Mouse (Mus musculus) stomach, embryonic 16.5 days (tissue): ENCODE measurements around the gene Rps24. TPM values are rescaled to one million over a fixed set of nuclear protein-coding genes. Genes with fewer than 3 reads are reported as not detected.

Source experiments
- ATAC-seq: fragments of 200-750 bp; cut with Nextera tagmentation; 2 replicates; pipeline ENCODE4 v1.8.0; 2017; ENCODE audit warnings: moderate number of reproducible peaks, moderate TSS enrichment; ENCODE audit not compliant: insufficient read depth, low FRiP score
- H3K27ac ChIP-seq: fragments of 300-500 bp; sonication (generic); 2 replicates; pipeline ENCODE4 v1.5.1; 2014; ENCODE audit warnings: low read length
- H3K27me3 ChIP-seq: fragments of 300-500 bp; sonication (generic); 2 replicates; pipeline ENCODE4 v1.6.1; 2014; ENCODE audit warnings: low read length, control low read depth, mixed read lengths; ENCODE audit not compliant: control insufficient read depth, insufficient read depth
- H3K36me3 ChIP-seq: fragments of 300-500 bp; sonication (generic); 2 replicates; pipeline ENCODE4 v1.6.1; 2014; ENCODE audit warnings: low read length; ENCODE audit not compliant: control insufficient read depth, insufficient read depth
- H3K4me1 ChIP-seq: fragments of 300-500 bp; sonication (generic); 2 replicates; pipeline ENCODE4 v1.6.1; 2014; ENCODE audit warnings: low read length, control low read depth, mixed read lengths; ENCODE audit not compliant: control insufficient read depth, insufficient read depth
- H3K4me2 ChIP-seq: fragments of 300-500 bp; sonication (generic); 2 replicates; pipeline ENCODE4 v1.6.1; 2014; ENCODE audit warnings: low read depth, low read length, mixed read lengths
- H3K4me3 ChIP-seq: fragments of 300-500 bp; sonication (generic); replicated peaks from 2 replicates; pipeline ENCODE4 v1.5.1; 2014; ENCODE audit warnings: mild to moderate bottlenecking, low read length
- H3K9ac ChIP-seq: fragments of 300-500 bp; sonication (generic); 2 replicates; pipeline ENCODE4 v1.6.1; 2014; ENCODE audit warnings: low read length
- H3K9me3 ChIP-seq: fragments of 300-500 bp; sonication (generic); replicated peaks from 2 replicates; pipeline ENCODE4 v1.6.1; 2016; ENCODE audit warnings: low read length, control low read depth; ENCODE audit not compliant: control insufficient read depth
- WGBS: fragments of 180-500 bp; shearing (Covaris S2); extraction: QIAGEN DNeasy Blood & Tissue Kit; methylation state at CpG from one replicate; pipeline ENCODE4 v1.1.7; 2014; 5-methylcytosine and 5-hydroxymethylcytosine counted together
- polyA plus RNA-seq: library from polyadenylated mRNA; unstranded; fragments of >200 nt; fragmentation: Nextera tagmentation; extraction: Ambion mirVana; gene quantifications from 2 replicates; pipeline ENCODE4 v1.2.1, GENCODE M21; 2015

Rps24 gene
- polyA plus RNA-seq, 1 experiment from 2014 or later = 860 TPM

- Histone ChIP-seq H3K9me3 (no peaks in the 10 kb centered on the region), H3K27ac (no peak overlapping the region), H3K27me3 (no peaks in the 10 kb centered on the region), H3K36me3 (peaks cover 19% of the 10 kb centered on the region), H3K4me2 (peak overlapping the region; percentile 28; the same call in 1 of the 2 replicates), H3K9ac (no peak overlapping the region), H3K4me1 (peaks cover 29% of the 10 kb centered on the region; the same call in 1 of the 2 replicates), H3K4me3 (no peak overlapping the region)
- 82% methylated on average over 9 of the region's 9 CpGs for WGBS
- ATAC-seq = no peak
These were observed 6.3 kb downstream of the Rps24 start for GRCm38 (mm10) chr14:24493256-24493655.

GRCm38 (mm10) chr14:24496507-24496906, 9.6 kb downstream of the Rps24 start:
- Histone ChIP-seq H3K9me3 (no peaks in the 10 kb centered on the region), H3K4me3 (no peak overlapping the region), H3K4me2 (no peak overlapping the region), H3K27ac (no peak overlapping the region), H3K27me3 (no peaks in the 10 kb centered on the region), H3K36me3 (peaks cover 23% of the 10 kb centered on the region), H3K4me1 (peaks cover 35% of the 10 kb centered on the region), H3K9ac (no peak overlapping the region)
- no peak for ATAC-seq
- WGBS = 90% methylated on average over 1 of the region's 1 CpGs

- no peaks in the 10 kb centered on the region for H3K27me3 ChIP-seq
- WGBS = 80% methylated on average over 1 of the region's 1 CpGs
- H3K9me3 ChIP-seq = no peaks in the 10 kb centered on the region
- no peak overlapping the region for H3K27ac ChIP-seq
- ATAC-seq = no peak
- no peak overlapping the region for H3K4me2 ChIP-seq
- H3K36me3 ChIP-seq = peaks cover 23% of the 10 kb centered on the region
- H3K9ac ChIP-seq = no peak overlapping the region
- peaks cover 28% of the 10 kb centered on the region for H3K4me1 ChIP-seq
- no peak overlapping the region for H3K4me3 ChIP-seq
These were observed 10.5 kb downstream of the Rps24 start for GRCm38 (mm10) chr14:24497443-24497842.

- H3K36me3 ChIP-seq = peaks cover 20% of the 10 kb centered on the region
- no peak overlapping the region for H3K4me2 ChIP-seq
- no peaks in the 10 kb centered on the region for H3K9me3 ChIP-seq
- no peak overlapping the region for H3K4me3 ChIP-seq
- no peak overlapping the region for H3K9ac ChIP-seq
- H3K27ac ChIP-seq = no peak overlapping the region
- 49% methylated on average over 5 of the region's 5 CpGs for WGBS
- ATAC-seq = no peak
- H3K27me3 ChIP-seq = no peaks in the 10 kb centered on the region
- H3K4me1 ChIP-seq = peaks cover 18% of the 10 kb centered on the region
These were observed 11.8 kb downstream of the Rps24 start for GRCm38 (mm10) chr14:24498561-24499255.

- Histone ChIP-seq H3K4me1 (peaks cover 10% of the 10 kb centered on the region), H3K36me3 (peaks cover 20% of the 10 kb centered on the region), H3K27ac (0 out of 2 replicates have a peak overlapping the region, but pooled peaks have one; percentile 19), H3K9me3 (no peaks in the 10 kb centered on the region), H3K4me3 (no peak overlapping the region), H3K4me2 (no peak overlapping the region), H3K9ac (no peak overlapping the region), H3K27me3 (no peaks in the 10 kb centered on the region)
- WGBS = 34% methylated on average over 9 of the region's 9 CpGs
- no peak for ATAC-seq
These were observed 12.6 kb downstream of the Rps24 start for GRCm38 (mm10) chr14:24499478-24499877.

GRCm38 (mm10) chr14:24500091-24500844, 13.3 kb downstream of the Rps24 start:
- WGBS = 17% methylated on average over 18 of the region's 18 CpGs
- H3K4me1 ChIP-seq = peaks cover 8% of the 10 kb centered on the region
- no peaks in the 10 kb centered on the region for H3K9me3 ChIP-seq
- H3K36me3 ChIP-seq = peaks cover 20% of the 10 kb centered on the region
- H3K4me3 ChIP-seq = no peak overlapping the region
- peak overlapping the region; percentile 43 for H3K4me2 ChIP-seq
- peak; percentile 70 for ATAC-seq
- H3K9ac ChIP-seq = peak overlapping the region; percentile 68
- no peaks in the 10 kb centered on the region for H3K27me3 ChIP-seq
- H3K27ac ChIP-seq = peak overlapping the region; percentile 57; the same call in 1 of the 2 replicates

GRCm38 (mm10) chr14:24500845-24501186, 13.9 kb downstream of the Rps24 start:
- WGBS = 10% methylated on average over 8 of the region's 8 CpGs
- peaks cover 18% of the 10 kb centered on the region for H3K36me3 ChIP-seq
- H3K4me2 ChIP-seq = peak overlapping the region; percentile 43
- peak; percentile 41; the same call in 1 of the 2 replicates for ATAC-seq
- peaks cover 8% of the 10 kb centered on the region for H3K4me1 ChIP-seq
- peak overlapping the region; percentile 57; the same call in 1 of the 2 replicates for H3K27ac ChIP-seq
- H3K9me3 ChIP-seq = no peaks in the 10 kb centered on the region
- no peak overlapping the region for H3K4me3 ChIP-seq
- H3K27me3 ChIP-seq = no peaks in the 10 kb centered on the region
- peak overlapping the region; percentile 68 for H3K9ac ChIP-seq

- peak overlapping the region; percentile 68 for H3K9ac ChIP-seq
- WGBS = 63% methylated on average over 4 of the region's 4 CpGs
These were observed 14.3 kb downstream of the Rps24 start for GRCm38 (mm10) chr14:24501256-24501655.

GRCm38 (mm10) chr14:24507452-24508069, 20.6 kb downstream of the Rps24 start:
- no peaks in the 10 kb centered on the region for H3K27me3 ChIP-seq
- H3K4me3 ChIP-seq = no peak overlapping the region
- peak overlapping the region; percentile 68 for H3K27ac ChIP-seq
- no peak for ATAC-seq
- H3K4me1 ChIP-seq = peaks cover 9% of the 10 kb centered on the region
- H3K9me3 ChIP-seq = 0 out of 2 replicates have a peak, but pooled peaks cover 5% of the 10 kb centered on the region
- peak overlapping the region; percentile 33; the same call in 1 of the 2 replicates for H3K9ac ChIP-seq
- WGBS = 25% methylated on average over 14 of the region's 14 CpGs
- no peaks in the 10 kb centered on the region for H3K36me3 ChIP-seq
- peak overlapping the region; percentile 23 for H3K4me2 ChIP-seq

More at GRCm38 (mm10) chr14:24501256-24501655, 14.3 kb downstream of the Rps24 start:
- peak overlapping the region; percentile 57; the same call in 1 of the 2 replicates for H3K27ac ChIP-seq
- no peak for ATAC-seq
- H3K27me3 ChIP-seq = no peaks in the 10 kb centered on the region
- no peaks in the 10 kb centered on the region for H3K9me3 ChIP-seq
- H3K4me3 ChIP-seq = no peak overlapping the region
- H3K4me1 ChIP-seq = peaks cover 8% of the 10 kb centered on the region
- H3K36me3 ChIP-seq = peaks cover 15% of the 10 kb centered on the region
- no peak overlapping the region for H3K4me2 ChIP-seq
